Mouse (Mus musculus) heart, postnatal 4 days (tissue): ENCODE measurements around the gene Prdx2. TPM values are rescaled to one million over a fixed set of nuclear protein-coding genes. Genes with fewer than 3 reads are reported as not detected.
A peak's percentile ranks its signal among the peaks of the same experiment; 100 is the strongest.

Experiments used
- DNase-seq: peaks from one replicate; pipeline ENCODE4 v3.0.0; 2021
- microRNA-seq, 2 experiments: library from miRNA; unstranded; fragments of <30 nt; microRNA quantifications; one replicate each; pipeline ENCODE4 v1.2.0; 2021 to 2022
- total RNA-seq, 2 experiments: library from RNA; stranded (reverse); gene quantifications; 2 replicates each; pipeline ENCODE4 v1.2.3; 2021

The Prdx2 gene
- total RNA-seq, 2 experiments from 2014 or later = 678 to 716 TPM

DNA sequence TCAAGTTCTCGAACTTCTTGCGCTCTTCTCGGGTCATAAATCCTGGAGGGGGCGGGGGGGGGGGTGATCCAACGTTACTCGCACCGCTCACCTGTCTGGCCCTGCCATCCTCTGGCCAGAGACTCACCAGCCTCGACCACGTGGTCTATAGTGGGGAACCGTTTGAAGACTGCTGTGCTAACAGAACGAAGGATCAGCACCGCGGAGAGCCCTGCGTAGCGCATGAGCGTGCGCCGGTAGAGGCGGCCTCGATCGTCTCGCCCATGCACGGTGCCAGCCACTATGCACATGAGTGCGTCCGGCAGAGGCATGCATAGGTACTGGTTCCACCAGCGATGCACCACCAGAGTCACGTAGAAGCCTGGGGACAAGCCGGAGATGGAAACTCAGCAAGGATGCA, 41.9 kb downstream of the Prdx2 start:
- DNase-seq = no peak

GRCm38 (mm10) chr8:85013230-85013840, 43.9 kb downstream of the Prdx2 start:
- DNase-seq = peak; percentile 75

DNA sequence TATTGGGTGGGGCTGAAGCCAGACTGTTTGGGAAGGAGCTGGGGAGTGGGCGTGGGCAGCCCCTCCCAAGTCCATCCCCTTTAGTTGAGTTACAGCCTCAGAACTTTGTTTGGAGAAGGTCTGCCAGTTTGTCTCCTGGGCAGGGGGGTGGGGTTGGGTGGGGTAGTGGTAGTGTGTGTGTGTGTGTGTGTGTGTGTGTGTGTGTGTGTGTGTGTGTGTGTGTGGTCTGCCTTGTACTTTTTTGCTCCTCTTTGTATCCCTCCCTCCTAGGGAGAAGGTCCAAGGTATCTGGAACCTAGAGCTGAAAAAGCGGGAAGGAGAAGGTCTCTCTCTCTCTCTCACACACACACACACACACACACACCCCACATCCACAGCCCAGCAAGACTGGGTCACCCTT, 45.0 kb downstream of the Prdx2 start, which contains the start of gene Best2:
Gene Best2, minus strand, starts transcription at position 101 of the 400 bp plus-strand sequence.
- no peak for DNase-seq

DNA sequence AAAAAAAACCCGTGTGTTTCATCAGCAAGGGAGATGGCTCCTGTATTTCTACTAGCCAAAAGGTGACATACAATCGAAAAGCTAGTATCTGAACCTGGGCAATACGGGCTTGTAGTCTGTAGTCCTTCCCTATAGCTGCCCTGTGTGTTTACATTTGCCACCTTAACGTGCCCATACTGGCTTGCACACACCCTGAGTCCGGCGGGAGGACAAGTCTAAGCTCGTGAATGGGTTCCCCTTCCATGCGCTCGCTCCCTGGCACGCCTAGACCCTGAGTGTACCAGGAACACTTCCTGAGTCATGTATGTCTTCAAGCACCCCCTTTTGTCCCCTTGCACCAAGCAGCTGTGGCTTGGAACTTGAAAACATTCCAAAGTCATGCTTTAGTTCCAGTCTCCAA, 47.3 kb downstream of the Prdx2 start:
- no peak for DNase-seq

GRCm38 (mm10) chr8:85017209-85017608, 47.8 kb downstream of the Prdx2 start:
- DNase-seq = no peak

DNA sequence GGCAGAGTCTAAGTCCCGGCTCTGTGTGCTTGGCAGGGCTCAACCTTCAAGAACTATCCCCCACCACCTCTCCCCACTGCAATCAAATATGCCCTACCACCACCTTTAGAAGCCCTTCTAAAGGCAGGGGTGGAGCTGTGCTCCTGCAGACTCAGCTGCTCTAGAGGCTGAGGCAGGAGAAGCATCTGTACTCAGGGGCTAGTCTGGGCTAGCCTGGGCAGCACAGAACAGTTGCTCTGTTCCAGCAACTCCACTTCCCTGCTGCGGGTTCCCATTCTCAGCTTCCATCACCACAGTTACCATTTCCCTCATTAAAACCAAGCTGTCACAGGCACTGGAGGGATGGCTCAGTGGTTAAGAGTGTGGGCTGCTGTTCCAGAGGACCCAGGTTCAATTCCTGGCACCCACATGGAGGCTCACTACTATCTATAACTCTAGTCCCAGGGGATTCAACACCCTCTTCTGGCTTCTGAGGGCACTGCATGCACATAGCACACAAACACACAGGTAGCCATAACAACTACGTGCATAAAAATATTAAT, 52.2 kb downstream of the Prdx2 start:
- DNase-seq = no peak

DNA sequence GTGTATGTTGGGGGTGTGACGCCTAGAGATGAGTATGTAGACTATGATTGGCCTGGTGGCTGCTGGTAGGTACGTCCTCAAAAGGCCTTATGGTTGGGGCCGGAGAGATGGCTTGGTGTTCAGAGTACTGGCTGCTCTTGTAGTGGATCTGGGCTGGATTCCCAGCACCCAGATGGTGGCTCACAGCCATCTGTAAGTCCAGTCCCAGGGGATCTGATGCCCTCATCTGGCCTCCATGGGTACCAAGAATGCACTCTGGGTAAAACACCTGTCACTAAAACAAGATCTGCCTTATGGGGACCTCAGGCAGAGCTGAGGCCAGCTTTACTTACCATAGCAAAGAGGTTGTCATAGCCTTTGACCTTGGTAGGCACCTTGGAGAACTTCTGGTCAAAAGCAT, 54.5 kb downstream of the Prdx2 start:
- no peak for DNase-seq

Small RNA genes within 50 kb of the gene (microRNA-seq; reads per million reads assigned to microRNA genes)
- 0 reads per million in 2 experiments for gene Gm24197

Other genes with a start within 250 kb of the Prdx2 start
- 1 to 10 TPM; 1.1 to 1.3 TPM for gene G430095P16Rik, start 246.6 kb upstream of the Prdx2 start, total RNA-seq
- 100 to 1,000 TPM; 189 to 211 TPM for gene Nfix, start 169.2 kb upstream of the Prdx2 start, total RNA-seq
- gene Dand5, start 146.8 kb upstream of the Prdx2 start, total RNA-seq = 1 to 10 TPM; 3.4 to 3.6 TPM
- 10 to 100 TPM; 24.2 to 26.2 TPM for gene Gadd45gip1, start 138.1 kb upstream of the Prdx2 start, total RNA-seq
- gene Rad23a, start 128.9 kb upstream of the Prdx2 start, total RNA-seq = 10 to 100 TPM; 90.9 to 91.8 TPM
- gene Calr, start 122.7 kb upstream of the Prdx2 start, total RNA-seq = 100 to 1,000 TPM; 320 to 358 TPM
- gene Farsa, start 112.6 kb upstream of the Prdx2 start, total RNA-seq = 10 to 100 TPM; 36.3 to 37.0 TPM
- gene Syce2, start 97.5 kb upstream of the Prdx2 start, total RNA-seq = 10 to 100 TPM; 10.5 to 12.7 TPM
- gene Gcdh, start 75.7 kb upstream of the Prdx2 start, total RNA-seq = 10 to 100 TPM; 29.7 to 33.0 TPM
- under 1 TPM in 1 of 2 experiments, not detected in 1; 0.23 TPM for gene Klf1, start 67.7 kb upstream of the Prdx2 start, total RNA-seq
- gene Dnase2a, start 61.0 kb upstream of the Prdx2 start, total RNA-seq = 1 to 10 TPM; 6.0 to 7.1 TPM
- gene Mast1, start 32.2 kb upstream of the Prdx2 start, total RNA-seq = under 1 TPM; 0.09 to 0.24 TPM
- not detected for gene Rtbdn, start 22.6 kb upstream of the Prdx2 start, total RNA-seq
- gene Gm49661, start 154 bp upstream of the Prdx2 start, total RNA-seq = 1 to 10 TPM in 1 of 2 experiments, not detected in 1; 1.5 TPM
- gene Rnaseh2a, start 180 bp downstream of the Prdx2 start, total RNA-seq = 10 to 100 TPM; 61.8 to 69.1 TPM
- gene Junb, start 9.1 kb downstream of the Prdx2 start, total RNA-seq = 10 to 100 TPM; 12.3 to 12.4 TPM
- gene Hook2, start 21.0 kb downstream of the Prdx2 start, total RNA-seq = 1 to 10 TPM; 2.2 to 2.6 TPM
- not detected for gene Best2, start 44.9 kb downstream of the Prdx2 start, total RNA-seq
- 10 to 100 TPM; 82.3 to 85.2 TPM for gene Asna1, start 55.7 kb downstream of the Prdx2 start, total RNA-seq
- gene Trir, start 57.2 kb downstream of the Prdx2 start, total RNA-seq = 100 to 1,000 TPM; 132 to 133 TPM
- 10 to 100 TPM; 36.4 to 41.0 TPM for gene Tnpo2, start 67.3 kb downstream of the Prdx2 start, total RNA-seq
- gene Fbxw9, start 90.5 kb downstream of the Prdx2 start, total RNA-seq = 10 to 100 TPM; 14.1 to 15.1 TPM
- not detected for gene Gm5741, start 98.4 kb downstream of the Prdx2 start, total RNA-seq
- 10 to 100 TPM; 40.0 to 40.5 TPM for gene Dhps, start 102.2 kb downstream of the Prdx2 start, total RNA-seq
- 10 to 100 TPM; 52.4 to 61.0 TPM for gene Wdr83os, start 111.2 kb downstream of the Prdx2 start, total RNA-seq
- gene Wdr83, start 111.7 kb downstream of the Prdx2 start, total RNA-seq = 10 to 100 TPM; 22.7 to 28.9 TPM
- gene Man2b1, start 113.7 kb downstream of the Prdx2 start, total RNA-seq = 10 to 100 TPM; 26.5 to 29.9 TPM
- 1 to 10 TPM; 1.5 to 2.0 TPM for gene Zfp791, start 153.5 kb downstream of the Prdx2 start, total RNA-seq
- not detected for gene Cks1brt, start 182.3 kb downstream of the Prdx2 start, total RNA-seq